Mouse (Mus musculus): ENCODE results near the gene Sesn3. TPM values are rescaled to one million over a fixed set of nuclear protein-coding genes. Genes with fewer than 3 reads are reported as not detected.

The Sesn3 gene
- polyA plus RNA-seq, 1 experiment: 14.1 TPM

DNA sequence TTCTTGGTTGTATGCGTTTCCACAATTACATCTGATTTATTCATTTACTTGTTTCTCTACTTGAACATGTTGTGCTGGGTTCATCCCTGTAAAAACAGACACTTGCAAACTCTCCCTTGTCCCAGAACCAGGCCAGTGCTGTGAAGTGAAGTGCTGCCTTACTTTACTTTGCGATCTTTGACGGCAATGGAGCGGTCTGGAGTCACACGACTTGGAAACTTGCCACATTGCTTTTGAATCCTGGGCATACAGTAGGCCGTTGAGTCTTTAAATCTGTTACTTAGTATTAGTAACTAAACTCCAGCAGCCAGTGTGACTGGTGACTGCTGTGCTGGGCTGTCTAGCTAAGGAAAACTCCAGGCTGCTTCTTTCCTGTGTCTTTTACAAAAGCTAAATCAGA, 25.9 kb downstream of the Sesn3 start:
- no peaks in the 10 kb centered on the region for H3K36me3 ChIP-seq (ENCODE audit: control insufficient read depth, insufficient read depth, low read length)
- H3K4me1 ChIP-seq (ENCODE audit: control insufficient read depth, insufficient read depth, low read length): no peaks in the 10 kb centered on the region
- H3K27me3 ChIP-seq (ENCODE audit: control insufficient read depth, insufficient read depth, low read length): no peaks in the 10 kb centered on the region
- no peak for TF ChIP-seq CTCF (IDR thresholded peaks at IDR 0.05; ENCODE audit: control insufficient read depth, insufficient read depth, insufficient replicate concordance, low read depth, low read length)
- TF ChIP-seq POLR2A (IDR thresholded peaks at IDR 0.05; ENCODE audit: control insufficient read depth, low read depth, low read length): no peak
- H3K27ac ChIP-seq (ENCODE audit: control insufficient read depth, insufficient read depth, low read depth, low read length): no peak overlapping the region
- H3K4me3 ChIP-seq (ENCODE audit: control insufficient read depth, low read depth, low read length): no peak overlapping the region

DNA sequence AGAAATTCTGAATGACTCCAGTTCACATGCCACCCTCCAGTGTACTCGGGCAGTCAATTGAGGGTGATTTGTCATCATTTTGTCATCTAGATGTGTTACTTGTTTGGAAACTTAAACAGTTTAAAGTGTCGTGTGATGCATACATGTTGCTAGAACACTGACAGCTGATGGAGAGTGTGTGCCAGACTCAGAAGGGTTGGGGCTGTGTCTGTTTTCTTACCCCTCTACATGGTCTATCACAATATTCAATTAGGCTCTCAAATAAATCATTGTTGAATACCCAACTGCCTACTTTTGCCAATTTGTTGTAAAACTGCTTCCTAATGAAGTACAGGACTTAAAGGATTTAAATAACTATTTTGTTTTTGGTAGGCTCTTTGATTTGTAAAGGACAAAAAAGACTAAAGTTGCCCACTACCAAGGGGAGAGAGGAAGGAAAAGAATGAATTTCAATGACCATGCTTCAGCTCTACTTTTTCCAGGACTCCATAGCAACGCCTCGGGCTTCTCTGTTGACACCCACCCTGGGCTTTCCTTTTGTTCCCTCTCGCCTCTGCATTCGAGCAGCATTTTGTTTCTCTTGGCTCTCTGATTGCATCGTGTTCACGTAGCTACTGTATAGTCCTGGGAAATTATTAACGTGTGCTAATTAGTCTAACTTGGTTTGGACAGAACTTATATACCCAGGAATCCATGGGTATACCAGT, 29.5 kb downstream of the Sesn3 start:
- Histone ChIP-seq H3K4me3 (ENCODE audit: control insufficient read depth, low read depth, low read length) (no peak overlapping the region), H3K27ac (ENCODE audit: control insufficient read depth, insufficient read depth, low read depth, low read length) (no peak overlapping the region), H3K27me3 (ENCODE audit: control insufficient read depth, insufficient read depth, low read length) (no peaks in the 10 kb centered on the region), H3K36me3 (ENCODE audit: control insufficient read depth, insufficient read depth, low read length) (no peaks in the 10 kb centered on the region), H3K4me1 (ENCODE audit: control insufficient read depth, insufficient read depth, low read length) (no peaks in the 10 kb centered on the region)
- TF ChIP-seq CTCF (IDR thresholded peaks at IDR 0.05; ENCODE audit: control insufficient read depth, insufficient read depth, insufficient replicate concordance, low read depth, low read length) (no peak), POLR2A (IDR thresholded peaks at IDR 0.05; ENCODE audit: control insufficient read depth, low read depth, low read length) (no peak)

DNA sequence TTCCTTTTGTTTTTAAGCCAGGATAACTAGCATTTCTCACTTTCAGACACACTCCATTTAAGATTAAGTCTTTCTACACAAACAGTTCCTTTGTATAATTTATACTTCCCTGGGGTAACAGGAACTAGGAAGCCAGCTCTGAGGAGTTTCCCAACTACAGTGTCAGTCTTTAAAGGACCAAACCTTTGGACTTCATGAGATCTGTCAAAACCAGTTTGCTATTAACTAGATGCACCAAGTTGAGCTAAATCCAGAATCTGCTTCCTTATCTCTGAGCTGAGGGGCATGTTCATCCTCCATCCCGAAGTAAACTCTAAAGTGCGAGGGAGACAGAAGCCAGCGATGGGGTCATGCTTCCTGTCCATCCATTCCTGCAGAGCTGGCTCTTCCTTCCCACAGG, 32.5 kb downstream of the Sesn3 start:
- no peak overlapping the region for H3K4me3 ChIP-seq (ENCODE audit: control insufficient read depth, low read depth, low read length)
- no peaks in the 10 kb centered on the region; the same call in 1 of the 2 replicates for H3K36me3 ChIP-seq (ENCODE audit: control insufficient read depth, insufficient read depth, low read length)
- no peaks in the 10 kb centered on the region for H3K27me3 ChIP-seq (ENCODE audit: control insufficient read depth, insufficient read depth, low read length)
- no peak overlapping the region for H3K27ac ChIP-seq (ENCODE audit: control insufficient read depth, insufficient read depth, low read depth, low read length)
- no peak for TF ChIP-seq POLR2A (IDR thresholded peaks at IDR 0.05; ENCODE audit: control insufficient read depth, low read depth, low read length)
- TF ChIP-seq CTCF (IDR thresholded peaks at IDR 0.05; ENCODE audit: control insufficient read depth, insufficient read depth, insufficient replicate concordance, low read depth, low read length): no peak
- no peaks in the 10 kb centered on the region for H3K4me1 ChIP-seq (ENCODE audit: control insufficient read depth, insufficient read depth, low read length)

DNA sequence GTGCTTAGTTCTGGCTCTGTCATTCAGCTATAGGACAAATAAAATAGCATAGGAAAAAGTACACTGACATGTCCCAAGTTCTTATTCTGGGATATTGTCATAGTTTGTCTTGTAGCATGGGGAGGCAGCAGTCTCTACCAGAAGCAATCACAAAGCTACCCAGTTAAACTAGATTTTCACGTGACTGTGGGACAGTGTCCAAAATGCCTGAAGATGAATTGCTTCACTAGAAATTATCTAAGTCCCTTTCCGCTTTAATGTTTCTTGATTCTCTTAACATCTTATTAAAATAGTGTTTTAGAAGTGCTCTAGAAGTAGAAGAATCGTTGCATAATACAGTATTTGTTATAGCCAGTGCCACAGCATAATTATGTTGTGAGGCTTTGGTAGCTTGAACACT, 39.1 kb downstream of the Sesn3 start:
- TF ChIP-seq CTCF (IDR thresholded peaks at IDR 0.05; ENCODE audit: control insufficient read depth, insufficient read depth, insufficient replicate concordance, low read depth, low read length) (no peak), POLR2A (IDR thresholded peaks at IDR 0.05; ENCODE audit: control insufficient read depth, low read depth, low read length) (no peak)
- H3K27ac ChIP-seq (ENCODE audit: control insufficient read depth, insufficient read depth, low read depth, low read length): no peak overlapping the region
- H3K36me3 ChIP-seq (ENCODE audit: control insufficient read depth, insufficient read depth, low read length): peaks cover 4% of the 10 kb centered on the region

DNA sequence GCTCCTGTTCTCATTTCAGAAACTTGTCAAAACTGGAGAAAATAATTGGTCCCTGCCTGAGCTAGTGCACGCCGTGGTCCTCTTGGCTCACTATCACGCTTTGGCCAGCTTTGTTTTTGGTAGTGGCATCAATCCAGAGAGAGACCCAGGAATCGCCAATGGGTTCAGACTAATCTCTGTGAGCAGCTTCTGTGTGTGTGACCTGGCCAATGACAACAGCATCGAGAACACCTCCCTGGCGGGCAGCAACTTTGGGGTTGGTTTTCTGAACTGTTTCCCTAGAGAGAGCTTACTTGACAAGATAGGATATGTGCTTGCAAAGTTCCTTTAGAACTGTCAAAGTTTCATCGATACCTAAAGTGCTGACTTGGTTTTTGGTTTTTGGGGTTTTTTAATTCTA, 39.6 kb downstream of the Sesn3 start:
- Histone ChIP-seq H3K4me3 (ENCODE audit: control insufficient read depth, low read depth, low read length) (no peak overlapping the region), H3K36me3 (ENCODE audit: control insufficient read depth, insufficient read depth, low read length) (peaks cover 5% of the 10 kb centered on the region), H3K27ac (ENCODE audit: control insufficient read depth, insufficient read depth, low read depth, low read length) (no peak overlapping the region), H3K4me1 (ENCODE audit: control insufficient read depth, insufficient read depth, low read length) (no peaks in the 10 kb centered on the region), H3K27me3 (ENCODE audit: control insufficient read depth, insufficient read depth, low read length) (no peaks in the 10 kb centered on the region)
- TF ChIP-seq CTCF (IDR thresholded peaks at IDR 0.05; ENCODE audit: control insufficient read depth, insufficient read depth, insufficient replicate concordance, low read depth, low read length): no peak
- no peak for TF ChIP-seq POLR2A (IDR thresholded peaks at IDR 0.05; ENCODE audit: control insufficient read depth, low read depth, low read length)

More for the DNA sequence above, 39.1 kb downstream of the Sesn3 start:
- Histone ChIP-seq H3K27me3 (ENCODE audit: control insufficient read depth, insufficient read depth, low read length) (no peaks in the 10 kb centered on the region), H3K4me1 (ENCODE audit: control insufficient read depth, insufficient read depth, low read length) (no peaks in the 10 kb centered on the region), H3K4me3 (ENCODE audit: control insufficient read depth, low read depth, low read length) (no peak overlapping the region)

- no peak overlapping the region for H3K27ac ChIP-seq (ENCODE audit: control insufficient read depth, insufficient read depth, low read depth, low read length)
- H3K4me3 ChIP-seq (ENCODE audit: control insufficient read depth, low read depth, low read length): no peak overlapping the region
- H3K27me3 ChIP-seq (ENCODE audit: control insufficient read depth, insufficient read depth, low read length): no peaks in the 10 kb centered on the region
- TF ChIP-seq POLR2A (IDR thresholded peaks at IDR 0.05; ENCODE audit: control insufficient read depth, low read depth, low read length): no peak
- no peak for TF ChIP-seq CTCF (IDR thresholded peaks at IDR 0.05; ENCODE audit: control insufficient read depth, insufficient read depth, insufficient replicate concordance, low read depth, low read length)
- peaks cover 5% of the 10 kb centered on the region for H3K36me3 ChIP-seq (ENCODE audit: control insufficient read depth, insufficient read depth, low read length)
- no peaks in the 10 kb centered on the region for H3K4me1 ChIP-seq (ENCODE audit: control insufficient read depth, insufficient read depth, low read length)
Measured at GRCm38 (mm10) chr9:14316618-14317017, 41.8 kb downstream of the Sesn3 start.

DNA sequence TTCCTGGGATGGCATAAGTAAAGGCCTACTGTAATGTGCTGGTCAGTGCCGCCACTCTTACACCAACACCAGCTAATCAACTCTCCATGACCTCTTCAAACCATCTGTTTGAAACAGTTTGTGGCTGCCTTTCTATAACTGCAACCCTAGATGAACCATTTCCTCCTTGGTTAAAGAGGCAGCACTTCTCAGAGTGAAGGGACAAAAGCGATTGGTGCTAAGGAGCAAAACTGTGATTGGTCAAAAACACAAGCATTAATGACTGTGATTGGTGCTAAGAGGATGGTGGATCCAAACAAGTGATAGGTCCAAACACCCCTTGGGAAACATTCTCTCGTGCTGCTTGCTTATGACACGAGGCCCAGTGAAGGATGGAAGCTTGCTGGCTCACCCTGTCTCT, 61.0 kb downstream of the Sesn3 start:
- Histone ChIP-seq H3K4me3 (ENCODE audit: control insufficient read depth, low read depth, low read length) (no peak overlapping the region), H3K4me1 (ENCODE audit: control insufficient read depth, insufficient read depth, low read length) (no peaks in the 10 kb centered on the region; the same call in 1 of the 2 replicates), H3K36me3 (ENCODE audit: control insufficient read depth, insufficient read depth, low read length) (no peaks in the 10 kb centered on the region; the same call in 1 of the 2 replicates), H3K27ac (ENCODE audit: control insufficient read depth, insufficient read depth, low read depth, low read length) (no peak overlapping the region), H3K27me3 (ENCODE audit: control insufficient read depth, insufficient read depth, low read length) (no peaks in the 10 kb centered on the region)
- TF ChIP-seq POLR2A (IDR thresholded peaks at IDR 0.05; ENCODE audit: control insufficient read depth, low read depth, low read length) (no peak), CTCF (IDR thresholded peaks at IDR 0.05; ENCODE audit: control insufficient read depth, insufficient read depth, insufficient replicate concordance, low read depth, low read length) (no peak)
